Mouse (Mus musculus): Measurements from ENCODE around the gene Lrrc4c. TPM values are rescaled to one million over a fixed set of nuclear protein-coding genes. Genes with fewer than 3 reads are reported as not detected.

The Lrrc4c gene
- 1 to 10 TPM in 1 of 2 experiments, under 1 TPM in 1; 0.96 to 1.0 TPM for total RNA-seq (2021)
- long read RNA-seq, experiment 1, partial matches to known transcripts = 0 of 3 reads
- long read RNA-seq, experiment 1, other reads (novel, unspliced or antisense) = 0 of 3 reads
- long read RNA-seq, experiment 2, partial matches to known transcripts = 0 of 1 reads
- long read RNA-seq, experiment 2, other reads (novel, unspliced or antisense) = 0 of 1 reads

- no peak for DNase-seq (ENCODE audit: low spot score in 2 of 2)
These were observed at the start of gene Lrrc4c for GRCm38 (mm10) chr2:96317387-96318299. Lrrc4c (plus strand) TSS chr2:96318169.

- DNase-seq (ENCODE audit: low spot score in 2 of 2) = no peak
These were observed 42.9 kb upstream of the Lrrc4c start for GRCm38 (mm10) chr2:96275061-96275460.

GRCm38 (mm10) chr2:96282926-96283325 lies 35.0 kb upstream of the Lrrc4c start:
- no peak for DNase-seq (ENCODE audit: low spot score in 2 of 2)

GRCm38 (mm10) chr2:96287512-96287911 lies 30.5 kb upstream of the Lrrc4c start:
- no peak for DNase-seq (ENCODE audit: low spot score in 2 of 2)

- no peak for DNase-seq (ENCODE audit: low spot score in 2 of 2)
These were observed 27.4 kb upstream of the Lrrc4c start for GRCm38 (mm10) chr2:96290541-96290940.

- DNase-seq (ENCODE audit: low spot score in 2 of 2) = no peak
These were observed 2.9 kb upstream of the Lrrc4c start for GRCm38 (mm10) chr2:96315034-96315433.

- no peak for DNase-seq (ENCODE audit: low spot score in 2 of 2)
These were observed 1.4 kb upstream of the Lrrc4c start for GRCm38 (mm10) chr2:96316531-96316930.

- DNase-seq (ENCODE audit: low spot score in 2 of 2) = no peak
These were observed 587 bp downstream of the Lrrc4c start for GRCm38 (mm10) chr2:96318556-96318955.

- DNase-seq (ENCODE audit: low spot score in 2 of 2) = no peak
These were observed 1.2 kb downstream of the Lrrc4c start for GRCm38 (mm10) chr2:96319201-96319600.

GRCm38 (mm10) chr2:96319649-96320048 lies 1.7 kb downstream of the Lrrc4c start:
- DNase-seq (ENCODE audit: low spot score in 2 of 2) = no peak

- no peak for DNase-seq (ENCODE audit: low spot score in 2 of 2)
These were observed 16.7 kb downstream of the Lrrc4c start for GRCm38 (mm10) chr2:96334652-96335051.

GRCm38 (mm10) chr2:96337354-96337753 lies 19.4 kb downstream of the Lrrc4c start:
- DNase-seq (ENCODE audit: low spot score in 2 of 2) = no peak

GRCm38 (mm10) chr2:96401186-96401811 lies 83.3 kb downstream of the Lrrc4c start:
- no peak for DNase-seq (ENCODE audit: low spot score in 2 of 2)

- no peak for DNase-seq (ENCODE audit: low spot score in 2 of 2)
These were observed 84.5 kb downstream of the Lrrc4c start for GRCm38 (mm10) chr2:96402514-96402913.

- no peak for DNase-seq (ENCODE audit: low spot score in 2 of 2)
These were observed 88.9 kb downstream of the Lrrc4c start for GRCm38 (mm10) chr2:96406856-96407255.

- no peak for DNase-seq (ENCODE audit: low spot score in 2 of 2)
These were observed 93.2 kb downstream of the Lrrc4c start for GRCm38 (mm10) chr2:96411182-96411581.

GRCm38 (mm10) chr2:96461566-96461965 lies 143.6 kb downstream of the Lrrc4c start:
- no peak for DNase-seq (ENCODE audit: low spot score in 2 of 2)

GRCm38 (mm10) chr2:96475674-96476073 lies 157.7 kb downstream of the Lrrc4c start:
- DNase-seq (ENCODE audit: low spot score in 2 of 2) = no peak

GRCm38 (mm10) chr2:96499116-96499882 lies 181.3 kb downstream of the Lrrc4c start:
- DNase-seq (ENCODE audit: low spot score in 2 of 2) = no peak

- DNase-seq (ENCODE audit: low spot score in 2 of 2) = no peak
These were observed 186.2 kb downstream of the Lrrc4c start for GRCm38 (mm10) chr2:96504140-96504539.

- DNase-seq (ENCODE audit: low spot score in 2 of 2) = no peak
These were observed 187.7 kb downstream of the Lrrc4c start for GRCm38 (mm10) chr2:96505641-96506040.
